Mouse (Mus musculus): Measurements from ENCODE around the gene Lyst. TPM values are rescaled to one million over a fixed set of nuclear protein-coding genes. Genes with fewer than 3 reads are reported as not detected.
A peak's percentile ranks its signal among the peaks of the same experiment; 100 is the strongest.
"Not testable (repeated sequence)": the region's sequence is repeated elsewhere in the genome, so short reads cannot be mapped to it uniquely, and the experiment has no call there.

Gene Lyst
- polyA plus RNA-seq, 1 experiment from 2014 or later = 2.8 TPM

- no peak overlapping the region for H3K9ac ChIP-seq
- 55% methylated on average over 5 of the region's 5 CpGs for WGBS
- H3K4me3 ChIP-seq (replicated peaks) = no peak overlapping the region
- no peaks in the 10 kb centered on the region for H3K9me3 ChIP-seq
- no peaks in the 10 kb centered on the region for H3K36me3 ChIP-seq
- no peaks in the 10 kb centered on the region for H3K4me1 ChIP-seq (replicated peaks)
- no peak for ATAC-seq
- no peaks in the 10 kb centered on the region for H3K27me3 ChIP-seq (replicated peaks)
- H3K27ac ChIP-seq = no peak overlapping the region
- no peak overlapping the region for H3K4me2 ChIP-seq (replicated peaks)
These were observed 80.5 kb downstream of the Lyst start for GRCm38 (mm10) chr13:13670669-13671068.

DNA sequence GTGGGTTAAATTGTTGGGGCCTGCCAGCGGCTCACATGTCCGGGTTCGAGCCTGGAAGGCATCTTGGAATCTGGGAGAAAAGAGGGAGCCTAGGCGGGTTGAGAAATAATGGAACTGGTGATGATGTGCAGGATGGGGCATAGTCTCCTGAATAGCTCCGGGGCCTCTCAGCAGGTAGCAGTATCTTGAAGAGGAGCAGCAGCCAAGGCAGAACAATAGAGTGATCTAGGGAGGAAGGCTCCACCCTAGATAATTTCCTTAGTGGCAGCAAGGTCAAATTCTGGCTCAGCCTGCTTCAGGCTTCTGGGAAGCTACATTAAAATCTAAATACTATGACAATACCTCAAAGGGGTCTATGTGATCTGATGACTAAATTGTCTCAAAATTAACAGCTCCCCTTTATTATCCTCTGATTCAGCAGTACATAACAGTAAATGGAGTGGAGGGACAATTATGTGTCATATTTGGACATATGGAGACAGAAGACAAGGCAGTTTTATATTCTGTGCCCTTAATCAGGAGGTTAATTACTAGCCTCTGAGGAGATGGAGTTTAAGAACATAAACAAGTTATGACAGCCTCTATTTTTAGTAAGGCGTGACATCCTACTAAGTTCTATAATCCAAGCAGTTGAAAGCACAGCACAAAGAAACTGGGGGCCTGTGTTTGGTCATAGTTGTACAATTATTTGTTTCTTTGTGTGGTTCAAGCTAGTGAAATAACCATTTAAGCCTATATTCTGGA is 81.6 kb downstream of the Lyst start:
- Histone ChIP-seq H3K9ac (no peak overlapping the region), H3K4me3 (replicated peaks) (no peak overlapping the region), H3K36me3 (no peaks in the 10 kb centered on the region), H3K4me2 (replicated peaks) (no peak overlapping the region), H3K9me3 (no peaks in the 10 kb centered on the region), H3K4me1 (replicated peaks) (no peaks in the 10 kb centered on the region), H3K27ac (no peak overlapping the region), H3K27me3 (replicated peaks) (no peaks in the 10 kb centered on the region)
- ATAC-seq = no peak
- WGBS = 78% methylated on average over 6 of the region's 6 CpGs

- H3K27me3 ChIP-seq (replicated peaks) = no peaks in the 10 kb centered on the region
- no peaks in the 10 kb centered on the region for H3K4me1 ChIP-seq (replicated peaks)
- no peak overlapping the region for H3K9ac ChIP-seq
- no peak overlapping the region for H3K27ac ChIP-seq
- H3K4me2 ChIP-seq (replicated peaks) = no peak overlapping the region
- no peaks in the 10 kb centered on the region for H3K9me3 ChIP-seq
- no peak for ATAC-seq
- H3K4me3 ChIP-seq (replicated peaks) = no peak overlapping the region
- WGBS = 73% methylated on average over 4 of the region's 4 CpGs
- H3K36me3 ChIP-seq = 0 out of 2 replicates have a peak, but pooled peaks cover 4% of the 10 kb centered on the region
These were observed 84.6 kb downstream of the Lyst start for GRCm38 (mm10) chr13:13674669-13675343.

DNA sequence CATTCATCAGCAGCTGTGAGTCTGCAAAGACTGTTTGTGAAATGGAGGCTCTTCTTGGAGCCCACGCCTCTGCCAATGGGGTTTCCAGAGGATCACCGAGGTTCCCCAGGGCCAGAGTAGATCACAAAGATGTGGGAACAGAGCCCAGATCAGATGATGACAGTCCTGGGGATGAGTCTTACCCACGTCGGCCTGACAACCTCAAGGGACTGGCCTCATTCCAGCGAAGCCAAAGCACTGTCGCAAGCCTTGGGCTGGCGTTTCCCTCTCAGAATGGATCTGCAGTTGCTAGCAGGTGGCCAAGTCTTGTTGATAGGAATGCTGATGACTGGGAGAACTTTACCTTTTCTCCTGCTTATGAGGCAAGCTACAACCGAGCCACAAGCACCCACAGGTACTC is 87.7 kb downstream of the Lyst start:
- WGBS = 83% methylated on average over 8 of the region's 8 CpGs
- 0 out of 2 replicates have a peak, but pooled peaks cover 4% of the 10 kb centered on the region for H3K36me3 ChIP-seq
- H3K4me1 ChIP-seq (replicated peaks) = no peaks in the 10 kb centered on the region
- no peak overlapping the region for H3K9ac ChIP-seq
- no peaks in the 10 kb centered on the region for H3K27me3 ChIP-seq (replicated peaks)
- no peak overlapping the region for H3K27ac ChIP-seq
- ATAC-seq = no peak
- no peaks in the 10 kb centered on the region for H3K9me3 ChIP-seq
- no peak overlapping the region for H3K4me3 ChIP-seq (replicated peaks)
- H3K4me2 ChIP-seq (replicated peaks) = no peak overlapping the region

DNA sequence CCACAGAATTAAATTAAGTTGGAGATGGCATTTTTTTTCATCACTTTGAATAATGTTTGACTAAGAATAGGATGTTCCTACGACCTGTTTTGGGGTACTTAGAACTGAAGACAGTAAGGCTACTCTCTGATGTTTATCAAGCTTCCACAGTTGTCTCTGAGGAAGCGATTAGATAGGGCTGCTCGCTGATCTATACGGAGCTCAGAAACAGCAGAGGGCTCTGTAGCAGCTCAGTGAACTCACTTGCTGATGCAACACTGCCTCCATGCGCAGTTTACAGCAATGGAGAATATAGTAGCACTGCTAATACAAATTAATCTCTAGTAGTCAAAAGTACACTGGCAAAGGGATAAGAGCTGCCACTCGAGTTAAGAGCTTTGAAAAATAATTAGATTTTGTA is 91.4 kb downstream of the Lyst start:
- Histone ChIP-seq H3K27ac (no peak overlapping the region), H3K4me3 (replicated peaks) (no peak overlapping the region), H3K4me2 (replicated peaks) (no peak overlapping the region), H3K9me3 (no peaks in the 10 kb centered on the region), H3K27me3 (replicated peaks) (no peaks in the 10 kb centered on the region), H3K36me3 (0 out of 2 replicates have a peak, but pooled peaks cover 4% of the 10 kb centered on the region), H3K9ac (no peak overlapping the region), H3K4me1 (replicated peaks) (no peaks in the 10 kb centered on the region)
- no peak for ATAC-seq
- WGBS = 59% methylated on average over 6 of the region's 6 CpGs

GRCm38 (mm10) chr13:13703476-13703875 is 113.3 kb downstream of the Lyst start:
- no peaks in the 10 kb centered on the region for H3K27me3 ChIP-seq (replicated peaks)
- no peak overlapping the region for H3K4me2 ChIP-seq (replicated peaks)
- H3K9ac ChIP-seq = no peak overlapping the region
- no peaks in the 10 kb centered on the region for H3K36me3 ChIP-seq
- H3K4me1 ChIP-seq (replicated peaks) = no peaks in the 10 kb centered on the region
- 81% methylated on average over 5 of the region's 5 CpGs for WGBS
- no peaks in the 10 kb centered on the region for H3K9me3 ChIP-seq
- ATAC-seq = no peak
- H3K4me3 ChIP-seq (replicated peaks) = no peak overlapping the region
- no peak overlapping the region for H3K27ac ChIP-seq

- not testable (repeated sequence) for H3K27ac ChIP-seq; H3K9me3 ChIP-seq; H3K4me2 ChIP-seq (replicated peaks); H3K4me3 ChIP-seq (replicated peaks); H3K36me3 ChIP-seq; H3K9ac ChIP-seq; H3K4me1 ChIP-seq (replicated peaks); ATAC-seq; H3K27me3 ChIP-seq (replicated peaks)
- WGBS = 91% methylated on average over 17 of the region's 17 CpGs
These were observed 131.2 kb downstream of the Lyst start for GRCm38 (mm10) chr13:13721435-13721834.

GRCm38 (mm10) chr13:13723293-13723692 is 133.1 kb downstream of the Lyst start:
- no peak for ATAC-seq
- Histone ChIP-seq H3K9ac (no peak overlapping the region), H3K27ac (no peak overlapping the region), H3K4me3 (replicated peaks) (no peak overlapping the region), H3K36me3 (no peaks in the 10 kb centered on the region), H3K27me3 (replicated peaks) (no peaks in the 10 kb centered on the region), H3K4me2 (replicated peaks) (no peak overlapping the region), H3K9me3 (no peaks in the 10 kb centered on the region), H3K4me1 (replicated peaks) (no peaks in the 10 kb centered on the region)
- 74% methylated on average over 3 of the region's 3 CpGs for WGBS

GRCm38 (mm10) chr13:13723786-13724185 is 133.6 kb downstream of the Lyst start:
- H3K27me3 ChIP-seq (replicated peaks) = no peaks in the 10 kb centered on the region
- H3K36me3 ChIP-seq = no peaks in the 10 kb centered on the region
- ATAC-seq = no peak
- H3K27ac ChIP-seq = no peak overlapping the region
- H3K9ac ChIP-seq = no peak overlapping the region
- no peak overlapping the region for H3K4me3 ChIP-seq (replicated peaks)
- H3K4me1 ChIP-seq (replicated peaks) = no peaks in the 10 kb centered on the region
- no peaks in the 10 kb centered on the region for H3K9me3 ChIP-seq
- no peak overlapping the region for H3K4me2 ChIP-seq (replicated peaks)

GRCm38 (mm10) chr13:13739232-13739631 is 149.0 kb downstream of the Lyst start:
- H3K9ac ChIP-seq = no peak overlapping the region
- no peaks in the 10 kb centered on the region for H3K4me1 ChIP-seq (replicated peaks)
- H3K36me3 ChIP-seq = 0 out of 2 replicates have a peak, but pooled peaks cover 5% of the 10 kb centered on the region
- H3K27me3 ChIP-seq (replicated peaks) = no peaks in the 10 kb centered on the region
- no peak overlapping the region for H3K4me3 ChIP-seq (replicated peaks)
- WGBS = 93% methylated on average over 4 of the region's 4 CpGs
- no peak for ATAC-seq
- H3K9me3 ChIP-seq = no peaks in the 10 kb centered on the region
- H3K4me2 ChIP-seq (replicated peaks) = no peak overlapping the region
- H3K27ac ChIP-seq = no peak overlapping the region

GRCm38 (mm10) chr13:13745911-13746310 is 155.7 kb downstream of the Lyst start:
- no peak for ATAC-seq
- Histone ChIP-seq H3K36me3 (0 out of 2 replicates have a peak, but pooled peaks cover 5% of the 10 kb centered on the region), H3K9ac (no peak overlapping the region), H3K27ac (no peak overlapping the region), H3K9me3 (no peaks in the 10 kb centered on the region), H3K27me3 (replicated peaks) (no peaks in the 10 kb centered on the region), H3K4me3 (replicated peaks) (no peak overlapping the region), H3K4me1 (replicated peaks) (no peaks in the 10 kb centered on the region), H3K4me2 (replicated peaks) (no peak overlapping the region)
- 79% methylated on average over 3 of the region's 3 CpGs for WGBS

GRCm38 (mm10) chr13:13775778-13776494 is 185.7 kb downstream of the Lyst start:
- no peak overlapping the region for H3K4me2 ChIP-seq (replicated peaks)
- no peak overlapping the region for H3K4me3 ChIP-seq (replicated peaks)
- no peaks in the 10 kb centered on the region for H3K36me3 ChIP-seq
- 0 out of 2 replicates have a peak, but pooled peaks have one; percentile 31 for ATAC-seq
- H3K9ac ChIP-seq = no peak overlapping the region
- H3K27ac ChIP-seq = no peak overlapping the region
- no peaks in the 10 kb centered on the region for H3K4me1 ChIP-seq (replicated peaks)
- no peaks in the 10 kb centered on the region for H3K27me3 ChIP-seq (replicated peaks)
- H3K9me3 ChIP-seq = no peaks in the 10 kb centered on the region
